Mouse (Mus musculus): ENCODE measurements around the gene B3galt4.

GRCm38 (mm10) chr17:33943454-33943853 lies 7.8 kb downstream of the B3galt4 start:
- no peak for TF ChIP-seq CTCF (IDR thresholded peaks at IDR 0.05; ENCODE audit: low read depth)
- no peak for TF ChIP-seq EP300 (optimal IDR thresholded peaks at IDR 0.05)

Measured in stomach, postnatal 0 days (tissue).